Comparison of ENCODE assay signal across 23 mouse cellular contexts in genomic region chrX:164441306-164441705, GRCm38 (mm10). TPM values are rescaled to one million over a fixed set of nuclear protein-coding genes. Genes with fewer than 3 reads are reported as not detected.
DNase-seq lines count a peak whose midpoint lies in the region; ATAC-seq and TF ChIP-seq lines count a peak whose summit lies in the region.
"Had no signal": no experiment of that assay in that cellular context is flagged by ENCODE, and none has a peak within 500 bp of the region (broad histone marks: within the 10 kb centered on the region; RNA-seq: fewer than 3 reads in every experiment).

No protein-coding gene starts in this region.

- no peak for TF ChIP-seq EP300 in lung, postnatal 0 days (IDR thresholded peaks at IDR 0.05)

- no peak overlapping the region for H3K4me2 ChIP-seq in heart, embryonic 15.5 days
- H3K4me2 ChIP-seq in lung, postnatal 0 days (replicated peaks; ENCODE audit: low read depth, low read length): no peak overlapping the region
- H3K4me2 ChIP-seq: embryonic facial prominence, embryonic 15.5 days; hindbrain, embryonic 12.5 days; liver, embryonic 13.5 days had no signal

- H3K27ac ChIP-seq in heart, embryonic 15.5 days: peak overlapping the region; percentile 85
- H3K27ac ChIP-seq in lung, postnatal 0 days (ENCODE audit: low read length): peak overlapping the region; percentile 43; the same call in 1 of the 2 replicates
- H3K27ac ChIP-seq: embryonic facial prominence, embryonic 15.5 days; hindbrain, embryonic 12.5 days; liver, embryonic 13.5 days had no signal

- no peak for TF ChIP-seq CTCF in lung, postnatal 0 days (IDR thresholded peaks at IDR 0.05)

- H3K4me3 ChIP-seq in heart, embryonic 15.5 days: no peak overlapping the region
- no peak overlapping the region for H3K4me3 ChIP-seq in lung, postnatal 0 days (ENCODE audit: low read depth, low read length)
- H3K4me3 ChIP-seq: embryonic facial prominence, embryonic 15.5 days; hindbrain, embryonic 12.5 days; liver, embryonic 13.5 days; megakaryocyte, embryonic 14.5 days had no signal

- WGBS in heart, embryonic 15.5 days: 56% methylated on average over 3 of the region's 3 CpGs
- WGBS in lung, postnatal 0 days: 63% methylated on average over 3 of the region's 3 CpGs

- H3K4me1 ChIP-seq in heart, embryonic 15.5 days (replicated peaks): no peaks in the 10 kb centered on the region; the same call in 1 of the 2 replicates
- H3K4me1 ChIP-seq in lung, postnatal 0 days (ENCODE audit: insufficient read depth, low read depth, low read length): no peaks in the 10 kb centered on the region
- H3K4me1 ChIP-seq: embryonic facial prominence, embryonic 15.5 days; hindbrain, embryonic 12.5 days had no signal

- H3K9ac ChIP-seq in heart, embryonic 15.5 days: no peak overlapping the region
- no peak overlapping the region for H3K9ac ChIP-seq in lung, postnatal 0 days (replicated peaks; ENCODE audit: low read depth)
- H3K9ac ChIP-seq: embryonic facial prominence, embryonic 15.5 days; hindbrain, embryonic 12.5 days; liver, embryonic 13.5 days had no signal

- no peaks in the 10 kb centered on the region for H3K9me3 ChIP-seq in heart, embryonic 15.5 days (replicated peaks)
- H3K9me3 ChIP-seq in lung, postnatal 0 days (ENCODE audit: low read length): no peaks in the 10 kb centered on the region
- H3K9me3 ChIP-seq: embryonic facial prominence, embryonic 15.5 days; hindbrain, embryonic 12.5 days; liver, embryonic 13.5 days had no signal

- no peak for ATAC-seq in heart, embryonic 15.5 days (replicated peaks; ENCODE audit: insufficient number of reproducible peaks, insufficient read depth, low FRiP score, low read depth)
- ATAC-seq in lung, postnatal 0 days: no peak
- ATAC-seq: forebrain, embryonic 14.5 days had no signal

- no peaks in the 10 kb centered on the region for H3K27me3 ChIP-seq in heart, embryonic 15.5 days
- no peaks in the 10 kb centered on the region for H3K27me3 ChIP-seq in lung, postnatal 0 days (replicated peaks; ENCODE audit: insufficient read depth, low read length)
- H3K27me3 ChIP-seq: embryonic facial prominence, embryonic 15.5 days; liver, embryonic 13.5 days had no signal

- DNase-seq in heart, adult 11 months: no peak
- no peak for DNase-seq in lung, postnatal 0 days (ENCODE audit: low spot score)
- DNase-seq in lung, adult 18-20 months: no peak
- DNase-seq in adrenal gland, postnatal 25 days: peak; percentile 14
- DNase-seq in retina, postnatal 1 day: peak; percentile 37
- DNase-seq in embryo, embryonic 9.5 days (ENCODE audit: extremely low spot score): no peak
- DNase-seq: cerebellum, adult 8-10 months; cerebellum, postnatal 36 days; heart, postnatal 14 days; kidney, adult 18-20 months; layer of hippocampus, adult 9-11 months; liver, embryonic 13.5 days; lung, postnatal 14 days; midbrain, embryonic 14.5 days; right cerebral cortex, postnatal 14 days; spleen, adult 18-20 months had no signal

- no peaks in the 10 kb centered on the region for H3K36me3 ChIP-seq in heart, embryonic 15.5 days
- H3K36me3 ChIP-seq in lung, postnatal 0 days (ENCODE audit: insufficient read depth, low read length): no peaks in the 10 kb centered on the region
- H3K36me3 ChIP-seq: embryonic facial prominence, embryonic 15.5 days; hindbrain, embryonic 12.5 days; liver, embryonic 13.5 days had no signal

RNA-seq across cellular contexts. Expression of gene Asb11, which starts 4.5 kb away (rescaled TPM):
- polyA plus RNA-seq in heart, embryonic 15.5 days (2015; fragmentation: Nextera tagmentation; extraction: Ambion mirVana): 48.1 and 63.3 TPM in 2 replicates
- 0.70 and 1.3 TPM in 2 replicates for polyA plus RNA-seq in lung, postnatal 0 days (2015; fragmentation: Nextera tagmentation; extraction: Ambion mirVana)
- total RNA-seq in adrenal gland, postnatal 25 days (2021): not detected in 2 replicates
- polyA plus RNA-seq: C2C12; embryonic facial prominence, embryonic 15.5 days; forebrain, embryonic 14.5 days; hindbrain, embryonic 12.5 days; midbrain, embryonic 14.5 days; neural tube, embryonic 11.5 days had no signal

RNA-seq across cellular contexts. Expression of gene Piga, which starts 21.7 kb away (rescaled TPM):
- 7.2 and 9.6 TPM in 2 replicates for polyA plus RNA-seq in heart, embryonic 15.5 days (2015; fragmentation: Nextera tagmentation; extraction: Ambion mirVana)
- 6.1 and 7.0 TPM in 2 replicates for polyA plus RNA-seq in lung, postnatal 0 days (2015; fragmentation: Nextera tagmentation; extraction: Ambion mirVana)
- total RNA-seq in adrenal gland, postnatal 25 days (2021): 8.2 and 9.0 TPM in 2 replicates

Comparison
In these comparisons a context has a peak if more than half of its experiments do, and no peak if none do; other contexts are left out.
1. DNase-seq: peak in adrenal gland, postnatal 25 days (single experiment) and retina, postnatal 1 day (single experiment); none in heart, adult 11 months (single experiment), lung, postnatal 0 days (single experiment), lung, adult 18-20 months (0 of 2) and embryo, embryonic 9.5 days (single experiment).
2. RNA of gene Asb11, which starts 4.5 kb away (polyA plus RNA-seq): 48.1 to 63.3 TPM in heart, embryonic 15.5 days; 0.70 to 1.3 TPM in lung, postnatal 0 days; every median in the first group is over 10 times any median in the second.